Mouse (Mus musculus): ENCODE data around the gene Fkbp15. TPM values are rescaled to one million over a fixed set of nuclear protein-coding genes. Genes with fewer than 3 reads are reported as not detected.

Gene Fkbp15
- polyA plus RNA-seq, 1 experiment from 2014 or later: 17.9 TPM

GRCm38 (mm10) chr4:62313641-62314211 lies 46.6 kb downstream of the Fkbp15 start:
- Histone ChIP-seq H3K27me3 (ENCODE audit: control insufficient read depth, insufficient read depth, low read length) (no peaks in the 10 kb centered on the region), H3K36me3 (ENCODE audit: control insufficient read depth, insufficient read depth, low read length) (no peaks in the 10 kb centered on the region; the same call in 1 of the 2 replicates), H3K9me3 (ENCODE audit: control insufficient read depth, low read length) (no peaks in the 10 kb centered on the region), H3K27ac (ENCODE audit: low read depth, low read length) (no peak overlapping the region), H3K4me3 (ENCODE audit: low read depth, low read length) (no peak overlapping the region), H3K9ac (ENCODE audit: low read length) (no peak overlapping the region), H3K4me2 (no peak overlapping the region), H3K4me1 (ENCODE audit: control insufficient read depth, insufficient read depth, low read length) (no peaks in the 10 kb centered on the region)
- WGBS: 91% methylated on average over 9 of the region's 9 CpGs
- ATAC-seq (ENCODE audit: low FRiP score) (no peak), DNase-seq (ENCODE audit: low spot score, missing footprints) (no peak)

- no peak overlapping the region for H3K27ac ChIP-seq (ENCODE audit: low read depth, low read length)
- DNase-seq (ENCODE audit: low spot score, missing footprints) (no peak), ATAC-seq (ENCODE audit: low FRiP score) (no peak)
- H3K4me2 ChIP-seq: no peak overlapping the region
- no peak overlapping the region for H3K9ac ChIP-seq (ENCODE audit: low read length)
- WGBS: 90% methylated on average over 2 of the region's 2 CpGs
- H3K4me3 ChIP-seq (ENCODE audit: low read depth, low read length): no peak overlapping the region
- H3K9me3 ChIP-seq (ENCODE audit: control insufficient read depth, low read length): no peaks in the 10 kb centered on the region
- H3K27me3 ChIP-seq (ENCODE audit: control insufficient read depth, insufficient read depth, low read length): no peaks in the 10 kb centered on the region
- H3K36me3 ChIP-seq (ENCODE audit: control insufficient read depth, insufficient read depth, low read length): no peaks in the 10 kb centered on the region; the same call in 1 of the 2 replicates
- H3K4me1 ChIP-seq (ENCODE audit: control insufficient read depth, insufficient read depth, low read length): no peaks in the 10 kb centered on the region
Measured at GRCm38 (mm10) chr4:62312821-62313220, 47.5 kb downstream of the Fkbp15 start.

- Histone ChIP-seq H3K27me3 (ENCODE audit: control insufficient read depth, insufficient read depth, low read length) (no peaks in the 10 kb centered on the region), H3K9ac (ENCODE audit: low read length) (no peak overlapping the region), H3K27ac (ENCODE audit: low read depth, low read length) (no peak overlapping the region), H3K4me1 (ENCODE audit: control insufficient read depth, insufficient read depth, low read length) (no peaks in the 10 kb centered on the region), H3K36me3 (ENCODE audit: control insufficient read depth, insufficient read depth, low read length) (peaks cover 8% of the 10 kb centered on the region), H3K9me3 (ENCODE audit: control insufficient read depth, low read length) (no peaks in the 10 kb centered on the region), H3K4me3 (ENCODE audit: low read depth, low read length) (no peak overlapping the region), H3K4me2 (no peak overlapping the region)
- ATAC-seq (ENCODE audit: low FRiP score): no peak
- DNase-seq (ENCODE audit: low spot score, missing footprints): no peak
Measured at GRCm38 (mm10) chr4:62308406-62308805, 51.9 kb downstream of the Fkbp15 start.

- no peak overlapping the region for H3K4me3 ChIP-seq (ENCODE audit: low read depth, low read length)
- H3K27ac ChIP-seq (ENCODE audit: low read depth, low read length): no peak overlapping the region
- H3K9ac ChIP-seq (ENCODE audit: low read length): no peak overlapping the region
- no peak overlapping the region for H3K4me2 ChIP-seq
- H3K4me1 ChIP-seq (ENCODE audit: control insufficient read depth, insufficient read depth, low read length): no peaks in the 10 kb centered on the region
- WGBS: 80% methylated on average over 4 of the region's 4 CpGs
- no peaks in the 10 kb centered on the region for H3K9me3 ChIP-seq (ENCODE audit: control insufficient read depth, low read length)
- ATAC-seq (ENCODE audit: low FRiP score) (no peak), DNase-seq (ENCODE audit: low spot score, missing footprints) (no peak)
- no peaks in the 10 kb centered on the region for H3K27me3 ChIP-seq (ENCODE audit: control insufficient read depth, insufficient read depth, low read length)
- peaks cover 8% of the 10 kb centered on the region for H3K36me3 ChIP-seq (ENCODE audit: control insufficient read depth, insufficient read depth, low read length)
Measured at GRCm38 (mm10) chr4:62306840-62307239, 53.5 kb downstream of the Fkbp15 start.

GRCm38 (mm10) chr4:62306301-62306700 lies 54.0 kb downstream of the Fkbp15 start:
- H3K4me1 ChIP-seq (ENCODE audit: control insufficient read depth, insufficient read depth, low read length): no peaks in the 10 kb centered on the region
- no peak overlapping the region for H3K4me2 ChIP-seq
- WGBS: 95% methylated on average over 1 of the region's 1 CpGs
- H3K4me3 ChIP-seq (ENCODE audit: low read depth, low read length): no peak overlapping the region
- no peak overlapping the region for H3K27ac ChIP-seq (ENCODE audit: low read depth, low read length)
- H3K9ac ChIP-seq (ENCODE audit: low read length): no peak overlapping the region
- peaks cover 8% of the 10 kb centered on the region for H3K36me3 ChIP-seq (ENCODE audit: control insufficient read depth, insufficient read depth, low read length)
- ATAC-seq (ENCODE audit: low FRiP score) (no peak), DNase-seq (ENCODE audit: low spot score, missing footprints) (no peak)
- no peaks in the 10 kb centered on the region for H3K27me3 ChIP-seq (ENCODE audit: control insufficient read depth, insufficient read depth, low read length)
- H3K9me3 ChIP-seq (ENCODE audit: control insufficient read depth, low read length): no peaks in the 10 kb centered on the region

- no peaks in the 10 kb centered on the region for H3K4me1 ChIP-seq (ENCODE audit: control insufficient read depth, insufficient read depth, low read length)
- no peak overlapping the region for H3K4me2 ChIP-seq
- WGBS: 74% methylated on average over 1 of the region's 1 CpGs
- H3K36me3 ChIP-seq (ENCODE audit: control insufficient read depth, insufficient read depth, low read length): peaks cover 12% of the 10 kb centered on the region
- DNase-seq (ENCODE audit: low spot score, missing footprints) (no peak), ATAC-seq (ENCODE audit: low FRiP score) (0 out of 2 replicates have a peak, but pooled peaks have one; percentile 27)
- H3K27me3 ChIP-seq (ENCODE audit: control insufficient read depth, insufficient read depth, low read length): no peaks in the 10 kb centered on the region
- H3K9ac ChIP-seq (ENCODE audit: low read length): no peak overlapping the region
- no peaks in the 10 kb centered on the region for H3K9me3 ChIP-seq (ENCODE audit: control insufficient read depth, low read length)
- no peak overlapping the region for H3K4me3 ChIP-seq (ENCODE audit: low read depth, low read length)
- H3K27ac ChIP-seq (ENCODE audit: low read depth, low read length): no peak overlapping the region
Measured at GRCm38 (mm10) chr4:62303288-62303687, 57.1 kb downstream of the Fkbp15 start.

GRCm38 (mm10) chr4:62302795-62303194 lies 57.6 kb downstream of the Fkbp15 start:
- Histone ChIP-seq H3K27me3 (ENCODE audit: control insufficient read depth, insufficient read depth, low read length) (no peaks in the 10 kb centered on the region), H3K9me3 (ENCODE audit: control insufficient read depth, low read length) (no peaks in the 10 kb centered on the region), H3K4me2 (no peak overlapping the region), H3K4me3 (ENCODE audit: low read depth, low read length) (no peak overlapping the region), H3K9ac (ENCODE audit: low read length) (no peak overlapping the region), H3K36me3 (ENCODE audit: control insufficient read depth, insufficient read depth, low read length) (peaks cover 14% of the 10 kb centered on the region), H3K27ac (ENCODE audit: low read depth, low read length) (no peak overlapping the region), H3K4me1 (ENCODE audit: control insufficient read depth, insufficient read depth, low read length) (no peaks in the 10 kb centered on the region)
- WGBS: 60% methylated on average over 2 of the region's 2 CpGs
- DNase-seq (ENCODE audit: low spot score, missing footprints) (no peak), ATAC-seq (ENCODE audit: low FRiP score) (peak; percentile 66)

- Histone ChIP-seq H3K4me1 (ENCODE audit: control insufficient read depth, insufficient read depth, low read length) (no peaks in the 10 kb centered on the region), H3K4me3 (ENCODE audit: low read depth, low read length) (no peak overlapping the region), H3K36me3 (ENCODE audit: control insufficient read depth, insufficient read depth, low read length) (peaks cover 11% of the 10 kb centered on the region; the same call in 1 of the 2 replicates), H3K4me2 (no peak overlapping the region), H3K9ac (ENCODE audit: low read length) (no peak overlapping the region), H3K27ac (ENCODE audit: low read depth, low read length) (no peak overlapping the region), H3K27me3 (ENCODE audit: control insufficient read depth, insufficient read depth, low read length) (no peaks in the 10 kb centered on the region), H3K9me3 (ENCODE audit: control insufficient read depth, low read length) (no peaks in the 10 kb centered on the region)
- DNase-seq (ENCODE audit: low spot score, missing footprints): no peak
- 95% methylated on average over 2 of the region's 2 CpGs for WGBS
- ATAC-seq (ENCODE audit: low FRiP score): no peak
Measured at GRCm38 (mm10) chr4:62300001-62300400, 60.3 kb downstream of the Fkbp15 start.

- Histone ChIP-seq H3K27me3 (ENCODE audit: control insufficient read depth, insufficient read depth, low read length) (no peaks in the 10 kb centered on the region), H3K4me3 (ENCODE audit: low read depth, low read length) (no peak overlapping the region), H3K4me2 (no peak overlapping the region), H3K9me3 (ENCODE audit: control insufficient read depth, low read length) (no peaks in the 10 kb centered on the region), H3K36me3 (ENCODE audit: control insufficient read depth, insufficient read depth, low read length) (peaks cover 7% of the 10 kb centered on the region; the same call in 1 of the 2 replicates), H3K9ac (ENCODE audit: low read length) (no peak overlapping the region), H3K27ac (ENCODE audit: low read depth, low read length) (no peak overlapping the region), H3K4me1 (ENCODE audit: control insufficient read depth, insufficient read depth, low read length) (0 out of 2 replicates have a peak, but pooled peaks cover 2% of the 10 kb centered on the region)
- ATAC-seq (ENCODE audit: low FRiP score): no peak
- DNase-seq (ENCODE audit: low spot score, missing footprints): no peak
- 89% methylated on average over 3 of the region's 3 CpGs for WGBS
Measured at GRCm38 (mm10) chr4:62297280-62298130, 62.8 kb downstream of the Fkbp15 start.
